Mouse (Mus musculus): ENCODE data around the gene Wdfy4. TPM values are rescaled to one million over a fixed set of nuclear protein-coding genes. Genes with fewer than 3 reads are reported as not detected.

Wdfy4 gene
- polyA plus RNA-seq, 1 experiment from 2014 or later = 0.19 TPM

- ATAC-seq (ENCODE audit: low FRiP score) (no peak), DNase-seq (ENCODE audit: low spot score) (no peak)
- H3K27me3 ChIP-seq (ENCODE audit: control insufficient read depth, insufficient read depth, low read length) = no peaks in the 10 kb centered on the region
- no peak overlapping the region for H3K9ac ChIP-seq
- H3K27ac ChIP-seq = no peak overlapping the region
- WGBS = 85% methylated on average over 2 of the region's 2 CpGs
- H3K4me3 ChIP-seq (replicated peaks; ENCODE audit: low read length) = no peak overlapping the region
- no peaks in the 10 kb centered on the region for H3K9me3 ChIP-seq (ENCODE audit: control insufficient read depth, low read length)
- no peaks in the 10 kb centered on the region for H3K4me1 ChIP-seq (replicated peaks; ENCODE audit: control insufficient read depth, insufficient read depth, low read length)
- H3K4me2 ChIP-seq (replicated peaks) = no peak overlapping the region
- H3K36me3 ChIP-seq (replicated peaks; ENCODE audit: control insufficient read depth, insufficient read depth) = no peaks in the 10 kb centered on the region
These were observed 83.7 kb downstream of the Wdfy4 start for GRCm38 (mm10) chr14:33101609-33102008.

- 85% methylated on average over 5 of the region's 5 CpGs for WGBS
- no peak overlapping the region for H3K27ac ChIP-seq
- no peaks in the 10 kb centered on the region for H3K36me3 ChIP-seq (replicated peaks; ENCODE audit: control insufficient read depth, insufficient read depth)
- H3K4me2 ChIP-seq (replicated peaks) = no peak overlapping the region
- H3K4me3 ChIP-seq (replicated peaks; ENCODE audit: low read length) = no peak overlapping the region
- H3K9me3 ChIP-seq (ENCODE audit: control insufficient read depth, low read length) = no peaks in the 10 kb centered on the region
- H3K4me1 ChIP-seq (replicated peaks; ENCODE audit: control insufficient read depth, insufficient read depth, low read length) = no peaks in the 10 kb centered on the region
- no peak overlapping the region for H3K9ac ChIP-seq
- DNase-seq (ENCODE audit: low spot score) (no peak), ATAC-seq (ENCODE audit: low FRiP score) (no peak)
- no peaks in the 10 kb centered on the region for H3K27me3 ChIP-seq (ENCODE audit: control insufficient read depth, insufficient read depth, low read length)
These were observed 85.4 kb downstream of the Wdfy4 start for GRCm38 (mm10) chr14:33099926-33100325.

DNA sequence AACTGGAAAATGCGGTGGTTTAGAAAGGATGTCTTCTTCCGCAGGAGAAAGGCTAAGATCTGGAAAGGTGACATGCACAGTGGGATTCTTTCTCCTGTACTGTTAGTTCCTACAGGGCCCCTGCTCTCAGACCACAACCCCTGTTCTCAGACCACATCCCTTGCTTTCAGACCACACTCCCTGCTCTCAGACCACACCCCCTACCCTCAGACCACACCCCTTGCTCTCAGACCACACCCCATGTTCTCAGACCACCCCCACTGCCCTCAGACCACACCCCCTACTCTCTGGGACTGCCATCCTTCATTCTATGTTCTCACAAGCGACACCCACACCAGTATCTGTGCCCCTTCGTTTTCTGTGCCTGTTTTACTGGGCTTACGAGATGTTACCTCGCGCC is 86.2 kb downstream of the Wdfy4 start:
- Histone ChIP-seq H3K4me1 (replicated peaks; ENCODE audit: control insufficient read depth, insufficient read depth, low read length) (no peaks in the 10 kb centered on the region), H3K27me3 (ENCODE audit: control insufficient read depth, insufficient read depth, low read length) (no peaks in the 10 kb centered on the region), H3K36me3 (replicated peaks; ENCODE audit: control insufficient read depth, insufficient read depth) (no peaks in the 10 kb centered on the region), H3K4me3 (replicated peaks; ENCODE audit: low read length) (no peak overlapping the region), H3K9ac (no peak overlapping the region), H3K4me2 (replicated peaks) (no peak overlapping the region), H3K9me3 (ENCODE audit: control insufficient read depth, low read length) (no peaks in the 10 kb centered on the region), H3K27ac (no peak overlapping the region)
- no peak for ATAC-seq (ENCODE audit: low FRiP score)
- no peak for DNase-seq (ENCODE audit: low spot score)
- 61% methylated on average over 7 of the region's 7 CpGs for WGBS

- no peak for DNase-seq (ENCODE audit: low spot score)
- H3K36me3 ChIP-seq (replicated peaks; ENCODE audit: control insufficient read depth, insufficient read depth) = no peaks in the 10 kb centered on the region
- H3K27me3 ChIP-seq (ENCODE audit: control insufficient read depth, insufficient read depth, low read length) = no peaks in the 10 kb centered on the region
- no peak for ATAC-seq (ENCODE audit: low FRiP score)
- H3K4me2 ChIP-seq (replicated peaks) = no peak overlapping the region
- no peaks in the 10 kb centered on the region for H3K4me1 ChIP-seq (replicated peaks; ENCODE audit: control insufficient read depth, insufficient read depth, low read length)
- H3K9me3 ChIP-seq (ENCODE audit: control insufficient read depth, low read length) = no peaks in the 10 kb centered on the region
- H3K9ac ChIP-seq = no peak overlapping the region
- 88% methylated on average over 5 of the region's 5 CpGs for WGBS
- H3K4me3 ChIP-seq (replicated peaks; ENCODE audit: low read length) = no peak overlapping the region
- H3K27ac ChIP-seq = no peak overlapping the region
These were observed 88.8 kb downstream of the Wdfy4 start for GRCm38 (mm10) chr14:33096462-33096861.

DNA sequence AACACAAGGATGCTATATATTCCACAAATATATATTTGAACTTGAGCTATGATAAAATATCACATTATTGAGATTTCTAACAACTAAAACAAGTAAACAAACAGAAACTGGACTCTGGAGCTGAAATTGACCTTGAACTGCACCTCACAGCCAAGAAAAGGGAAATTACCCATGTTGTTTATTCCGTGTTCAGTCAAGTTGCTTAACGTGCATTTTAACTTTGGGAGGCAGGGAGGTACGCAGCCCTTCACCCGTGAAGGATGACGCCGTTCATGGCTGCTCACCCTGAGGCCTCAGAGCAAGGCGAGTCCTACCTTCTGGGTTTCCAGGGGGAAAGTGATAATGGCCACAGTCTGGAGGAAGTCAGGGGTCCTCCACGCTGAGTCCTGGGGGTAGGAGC is 102.0 kb downstream of the Wdfy4 start:
- WGBS = 81% methylated on average over 8 of the region's 8 CpGs
- ATAC-seq (ENCODE audit: low FRiP score) (no peak), DNase-seq (ENCODE audit: low spot score) (no peak)
- no peaks in the 10 kb centered on the region for H3K9me3 ChIP-seq (ENCODE audit: control insufficient read depth, low read length)
- no peaks in the 10 kb centered on the region for H3K27me3 ChIP-seq (ENCODE audit: control insufficient read depth, insufficient read depth, low read length)
- no peaks in the 10 kb centered on the region for H3K36me3 ChIP-seq (replicated peaks; ENCODE audit: control insufficient read depth, insufficient read depth)
- H3K4me1 ChIP-seq (replicated peaks; ENCODE audit: control insufficient read depth, insufficient read depth, low read length) = 0 out of 2 replicates have a peak, but pooled peaks cover 3% of the 10 kb centered on the region
- H3K4me3 ChIP-seq (replicated peaks; ENCODE audit: low read length) = no peak overlapping the region
- H3K4me2 ChIP-seq (replicated peaks) = no peak overlapping the region
- no peak overlapping the region for H3K9ac ChIP-seq
- H3K27ac ChIP-seq = no peak overlapping the region

GRCm38 (mm10) chr14:33082301-33082700 is 103.0 kb downstream of the Wdfy4 start:
- Histone ChIP-seq H3K36me3 (replicated peaks; ENCODE audit: control insufficient read depth, insufficient read depth) (no peaks in the 10 kb centered on the region), H3K9me3 (ENCODE audit: control insufficient read depth, low read length) (no peaks in the 10 kb centered on the region), H3K27ac (no peak overlapping the region), H3K9ac (no peak overlapping the region), H3K27me3 (ENCODE audit: control insufficient read depth, insufficient read depth, low read length) (no peaks in the 10 kb centered on the region), H3K4me2 (replicated peaks) (no peak overlapping the region), H3K4me3 (replicated peaks; ENCODE audit: low read length) (no peak overlapping the region), H3K4me1 (replicated peaks; ENCODE audit: control insufficient read depth, insufficient read depth, low read length) (0 out of 2 replicates have a peak, but pooled peaks cover 3% of the 10 kb centered on the region)
- WGBS = 71% methylated on average over 1 of the region's 1 CpGs
- DNase-seq (ENCODE audit: low spot score) (no peak), ATAC-seq (ENCODE audit: low FRiP score) (no peak)

DNA sequence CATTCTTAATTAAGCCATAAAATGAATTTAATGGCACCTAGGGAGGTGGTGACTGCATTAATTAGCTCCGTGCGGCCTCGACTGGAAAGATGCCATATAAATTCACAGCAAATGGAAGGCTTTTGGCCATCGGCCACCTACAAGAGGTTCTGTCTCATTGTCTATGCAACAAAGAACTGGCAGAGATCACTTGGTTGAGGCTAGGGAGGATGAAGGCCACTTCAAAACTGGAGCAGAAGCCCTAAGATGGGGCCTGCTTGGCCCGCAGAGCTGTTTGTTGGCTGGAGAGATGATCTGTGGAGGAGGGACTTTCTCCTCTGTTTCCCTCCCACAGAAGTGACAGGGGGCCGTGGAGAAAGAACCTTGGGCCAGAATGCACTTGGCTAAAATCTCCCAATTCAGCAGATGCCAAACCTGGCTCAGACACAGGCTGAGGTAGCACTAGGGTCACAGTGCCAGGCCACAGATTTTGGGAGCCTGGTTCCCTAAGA is 103.9 kb downstream of the Wdfy4 start:
- 44% methylated on average over 6 of the region's 6 CpGs for WGBS
- no peak overlapping the region for H3K9ac ChIP-seq
- DNase-seq (ENCODE audit: low spot score) (peak; percentile 72), ATAC-seq (ENCODE audit: low FRiP score) (peak; percentile 55; the same call in 1 of the 2 replicates)
- no peaks in the 10 kb centered on the region for H3K9me3 ChIP-seq (ENCODE audit: control insufficient read depth, low read length)
- no peaks in the 10 kb centered on the region for H3K27me3 ChIP-seq (ENCODE audit: control insufficient read depth, insufficient read depth, low read length)
- 0 out of 2 replicates have a peak, but pooled peaks cover 3% of the 10 kb centered on the region for H3K4me1 ChIP-seq (replicated peaks; ENCODE audit: control insufficient read depth, insufficient read depth, low read length)
- H3K27ac ChIP-seq = no peak overlapping the region
- no peak overlapping the region for H3K4me3 ChIP-seq (replicated peaks; ENCODE audit: low read length)
- H3K36me3 ChIP-seq (replicated peaks; ENCODE audit: control insufficient read depth, insufficient read depth) = no peaks in the 10 kb centered on the region
- no peak overlapping the region for H3K4me2 ChIP-seq (replicated peaks)

GRCm38 (mm10) chr14:33078596-33078995 is 106.7 kb downstream of the Wdfy4 start:
- no peaks in the 10 kb centered on the region for H3K9me3 ChIP-seq (ENCODE audit: control insufficient read depth, low read length)
- H3K27me3 ChIP-seq (ENCODE audit: control insufficient read depth, insufficient read depth, low read length) = no peaks in the 10 kb centered on the region
- H3K27ac ChIP-seq = no peak overlapping the region
- DNase-seq (ENCODE audit: low spot score) (no peak), ATAC-seq (ENCODE audit: low FRiP score) (no peak)
- no peaks in the 10 kb centered on the region for H3K36me3 ChIP-seq (replicated peaks; ENCODE audit: control insufficient read depth, insufficient read depth)
- H3K4me1 ChIP-seq (replicated peaks; ENCODE audit: control insufficient read depth, insufficient read depth, low read length) = 0 out of 2 replicates have a peak, but pooled peaks cover 3% of the 10 kb centered on the region
- no peak overlapping the region for H3K9ac ChIP-seq
- whole genome bisulfite sequencing = 92% methylated on average over 6 of the region's 6 CpGs
- H3K4me3 ChIP-seq (replicated peaks; ENCODE audit: low read length) = no peak overlapping the region
- no peak overlapping the region for H3K4me2 ChIP-seq (replicated peaks)

DNA sequence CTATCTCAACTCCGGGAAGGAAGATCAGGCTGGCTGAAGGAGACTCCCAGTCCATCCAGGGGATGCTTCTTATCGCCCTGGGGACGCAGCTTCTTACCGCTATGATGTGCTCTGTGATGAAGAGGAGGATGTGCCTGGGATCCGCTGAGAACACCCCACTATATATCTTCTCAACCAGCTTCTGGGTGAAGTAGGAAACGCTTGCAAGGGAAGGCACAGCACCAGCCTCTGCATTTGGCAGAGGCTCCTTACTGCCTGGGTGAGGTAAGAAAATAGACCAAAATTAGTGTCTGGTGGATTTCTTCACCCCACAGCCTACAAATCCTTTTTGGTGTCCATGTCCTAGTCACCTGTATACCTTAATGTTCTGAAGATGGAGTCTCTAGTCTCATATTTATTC is 107.2 kb downstream of the Wdfy4 start:
- H3K4me3 ChIP-seq (replicated peaks; ENCODE audit: low read length) = no peak overlapping the region
- 0 out of 2 replicates have a peak, but pooled peaks cover 3% of the 10 kb centered on the region for H3K4me1 ChIP-seq (replicated peaks; ENCODE audit: control insufficient read depth, insufficient read depth, low read length)
- H3K27ac ChIP-seq = no peak overlapping the region
- no peak overlapping the region for H3K9ac ChIP-seq
- ATAC-seq (ENCODE audit: low FRiP score) = no peak
- no peak overlapping the region for H3K4me2 ChIP-seq (replicated peaks)
- H3K9me3 ChIP-seq (ENCODE audit: control insufficient read depth, low read length) = no peaks in the 10 kb centered on the region
- H3K36me3 ChIP-seq (replicated peaks; ENCODE audit: control insufficient read depth, insufficient read depth) = no peaks in the 10 kb centered on the region
- WGBS = 91% methylated on average over 6 of the region's 6 CpGs
- no peak for DNase-seq (ENCODE audit: low spot score)
- no peaks in the 10 kb centered on the region for H3K27me3 ChIP-seq (ENCODE audit: control insufficient read depth, insufficient read depth, low read length)

DNA sequence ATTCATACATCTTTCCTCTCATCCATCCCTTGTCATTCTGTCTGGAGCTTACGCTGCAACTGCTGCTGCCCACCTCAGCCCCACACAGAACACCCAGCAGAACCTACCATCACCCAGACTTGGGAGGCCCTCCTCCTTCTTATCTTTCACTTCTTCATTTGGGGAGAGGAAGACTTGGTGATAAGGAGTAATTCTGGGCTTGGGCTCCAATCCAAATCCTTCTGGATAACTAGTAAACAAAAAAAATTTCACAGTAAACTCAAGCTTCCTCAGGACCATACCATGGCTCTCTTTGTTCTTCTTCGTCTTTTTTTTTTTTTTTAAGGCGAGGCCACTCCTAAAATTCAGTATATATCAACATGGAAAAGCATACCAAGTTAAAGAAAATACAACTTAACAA is 112.0 kb downstream of the Wdfy4 start:
- ATAC-seq (ENCODE audit: low FRiP score) (no peak), DNase-seq (ENCODE audit: low spot score) (no peak)
- Histone ChIP-seq H3K4me1 (replicated peaks; ENCODE audit: control insufficient read depth, insufficient read depth, low read length) (no peaks in the 10 kb centered on the region), H3K4me2 (replicated peaks) (no peak overlapping the region), H3K4me3 (replicated peaks; ENCODE audit: low read length) (no peak overlapping the region), H3K9ac (no peak overlapping the region), H3K27ac (no peak overlapping the region), H3K27me3 (ENCODE audit: control insufficient read depth, insufficient read depth, low read length) (peaks cover 2% of the 10 kb centered on the region; the same call in 1 of the 2 replicates), H3K36me3 (replicated peaks; ENCODE audit: control insufficient read depth, insufficient read depth) (no peaks in the 10 kb centered on the region), H3K9me3 (ENCODE audit: control insufficient read depth, low read length) (no peaks in the 10 kb centered on the region)
- 86% methylated on average over 3 of the region's 3 CpGs for WGBS

Data from hindbrain, embryonic 14.5 days (tissue).